Mouse (Mus musculus) B cell, adult 2 months (primary cell): ENCODE measurements around the gene Susd1.

Experiments
- DNase-seq, 2 experiments: peaks; one replicate each; pipeline ENCODE4 v3.0.0; 2022

Gene Susd1

GRCm38 (mm10) chr4:59336846-59337532, 101.4 kb downstream of the Susd1 start:
- peak; percentile 31 to 41 for DNase-seq

GRCm38 (mm10) chr4:59336439-59336809, 102.0 kb downstream of the Susd1 start:
- DNase-seq: no peak

GRCm38 (mm10) chr4:59335616-59336438, 102.6 kb downstream of the Susd1 start:
- DNase-seq: peak; percentile 90

- no peak for DNase-seq
Observed at GRCm38 (mm10) chr4:59335101-59335500, 103.3 kb downstream of the Susd1 start.

GRCm38 (mm10) chr4:59334236-59334635, 104.2 kb downstream of the Susd1 start:
- peak; percentile 32 to 34 for DNase-seq

- peak; percentile 16 to 21 for DNase-seq
Observed at GRCm38 (mm10) chr4:59333424-59333895, 105.0 kb downstream of the Susd1 start.

GRCm38 (mm10) chr4:59332691-59333423, 105.6 kb downstream of the Susd1 start:
- DNase-seq: no peak

GRCm38 (mm10) chr4:59332089-59332488, 106.3 kb downstream of the Susd1 start:
- DNase-seq: peak in 1 of 2 experiments; percentile 53

GRCm38 (mm10) chr4:59331633-59332032, 106.8 kb downstream of the Susd1 start:
- DNase-seq: peak; percentile 96 to 98

- no peak for DNase-seq
Observed at GRCm38 (mm10) chr4:59330961-59331604, 107.3 kb downstream of the Susd1 start.

- DNase-seq: peak in 1 of 2 experiments; percentile 8
Observed at GRCm38 (mm10) chr4:59329461-59330304, 108.8 kb downstream of the Susd1 start.

- DNase-seq: no peak
Observed at GRCm38 (mm10) chr4:59328821-59329220, 109.6 kb downstream of the Susd1 start.

GRCm38 (mm10) chr4:59327986-59328385, 110.4 kb downstream of the Susd1 start:
- no peak for DNase-seq

- no peak for DNase-seq
Observed at GRCm38 (mm10) chr4:59326031-59326760, 112.2 kb downstream of the Susd1 start.

- DNase-seq: no peak
Observed at GRCm38 (mm10) chr4:59324317-59324716, 114.1 kb downstream of the Susd1 start.

GRCm38 (mm10) chr4:59323231-59323651, 115.2 kb downstream of the Susd1 start:
- DNase-seq: no peak

GRCm38 (mm10) chr4:59322733-59323132, 115.7 kb downstream of the Susd1 start:
- DNase-seq: no peak

- no peak for DNase-seq
Observed at GRCm38 (mm10) chr4:59322056-59322455, 116.4 kb downstream of the Susd1 start.

GRCm38 (mm10) chr4:59321181-59322008, 117.0 kb downstream of the Susd1 start:
- no peak for DNase-seq
